Mouse (Mus musculus) kidney, adult 2 months (tissue): ENCODE data around the gene Dynlrb2. TPM values are rescaled to one million over a fixed set of nuclear protein-coding genes. Genes with fewer than 3 reads are reported as not detected.

Source experiments
- DNase-seq: peaks from one replicate; pipeline ENCODE4 v3.0.0; 2021
- H3K27ac ChIP-seq: fragments of 200-500 bp; 2 replicates; pipeline ENCODE4 v1.5.1; 2012; ENCODE audit warnings: low read depth, low read length, control low read depth, inconsistent platforms; ENCODE audit not compliant: insufficient read depth
- H3K27me3 ChIP-seq: fragments of 200-500 bp; replicated peaks from 2 replicates; pipeline ENCODE4 v1.6.1; 2012; ENCODE audit warnings: mild to moderate bottlenecking, moderate library complexity, low read length, inconsistent platforms; ENCODE audit not compliant: control insufficient read depth, insufficient read depth
- H3K36me3 ChIP-seq: fragments of 200-500 bp; 2 replicates; pipeline ENCODE4 v1.6.1; 2012; ENCODE audit warnings: mild to moderate bottlenecking, moderate library complexity, low read length, inconsistent platforms; ENCODE audit not compliant: control insufficient read depth, insufficient read depth
- H3K4me1 ChIP-seq: fragments of 200-500 bp; 2 replicates; pipeline ENCODE4 v1.6.1; 2011; ENCODE audit warnings: low read length; ENCODE audit not compliant: control insufficient read depth, insufficient read depth
- H3K4me3 ChIP-seq: fragments of 200-500 bp; 2 replicates; pipeline ENCODE4 v1.5.1; 2011; ENCODE audit warnings: mild to moderate bottlenecking, low read depth, low read length, control low read depth; ENCODE audit not compliant: insufficient read depth
- CTCF ChIP-seq: fragments of 200-500 bp; conservative IDR thresholded peaks from 2 replicates; pipeline ENCODE4 v1.5.1; 2011; ENCODE audit warnings: low read depth, mild to moderate bottlenecking, control low read depth, low read length, moderate library complexity, mixed read lengths; ENCODE audit not compliant: insufficient read depth, insufficient read length
- POLR2A ChIP-seq: fragments of 200-500 bp; IDR thresholded peaks from one replicate; pipeline ENCODE4 v1.6.1; 2011; ENCODE audit warnings: low read depth, low read length, control low read depth
- WGBS: fragments of 180-500 bp; shearing (Covaris S2); methylation state at CpG from one replicate; pipeline ENCODE4 v1.1.7; 2018; 5-methylcytosine and 5-hydroxymethylcytosine counted together
- polyA plus RNA-seq: library from polyadenylated mRNA; depleted of rRNA; stranded (reverse); fragments of >200 nt; gene quantifications from 2 replicates; pipeline ENCODE4 v1.2.3, GENCODE M21; 2012; rRNA removed

Gene Dynlrb2
- polyA plus RNA-seq: 2.2 TPM in 2 replicates

DNA sequence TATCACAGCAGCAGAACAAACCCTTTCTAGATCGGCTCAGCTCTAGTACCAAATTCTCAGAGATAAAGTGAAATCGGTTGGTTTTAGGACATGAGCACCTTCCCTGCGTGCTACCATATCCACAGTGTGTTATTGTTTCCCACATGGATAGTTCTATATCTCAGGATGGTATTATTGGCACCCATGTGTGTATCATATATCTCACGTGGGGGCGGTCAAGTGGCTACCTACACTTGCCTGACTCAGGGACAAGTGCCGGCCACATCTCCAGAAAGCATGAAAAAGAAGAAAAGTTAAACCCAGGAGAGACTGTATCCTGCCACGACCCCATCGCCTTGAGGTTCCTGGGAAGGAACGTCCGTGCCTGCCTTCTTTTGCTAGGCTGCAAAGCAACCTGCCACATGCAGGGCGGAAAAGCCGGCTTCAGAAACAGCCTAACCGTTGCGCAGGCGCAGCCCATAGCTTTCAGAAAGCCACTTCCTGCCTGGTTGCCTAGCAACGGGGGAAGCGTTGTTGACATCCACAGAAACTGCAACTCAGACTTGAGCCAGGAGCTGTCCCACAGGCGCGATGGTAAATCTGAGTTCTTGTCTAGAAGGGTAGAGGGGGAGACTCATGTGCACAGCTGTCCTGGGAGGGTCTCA is at the start of gene Dynlrb2:
Dynlrb2 (plus strand) TSS at position 498 of the 644 bp plus-strand sequence.
- 4% methylated on average over 19 of the region's 19 CpGs for WGBS
- Histone ChIP-seq H3K27me3 (no peaks in the 10 kb centered on the region), H3K4me3 (peak within 1 kb of the TSS; percentile 54), H3K4me1 (peaks cover 4% of the 10 kb centered on the region; the same call in 1 of the 2 replicates), H3K27ac (no peak within 1 kb of the TSS), H3K36me3 (no peaks in the 10 kb centered on the region)
- TF ChIP-seq POLR2A (no peak), CTCF (0 out of 2 replicates have a peak, but pooled peaks have one; percentile 8)
- peak; percentile 94 for DNase-seq

DNA sequence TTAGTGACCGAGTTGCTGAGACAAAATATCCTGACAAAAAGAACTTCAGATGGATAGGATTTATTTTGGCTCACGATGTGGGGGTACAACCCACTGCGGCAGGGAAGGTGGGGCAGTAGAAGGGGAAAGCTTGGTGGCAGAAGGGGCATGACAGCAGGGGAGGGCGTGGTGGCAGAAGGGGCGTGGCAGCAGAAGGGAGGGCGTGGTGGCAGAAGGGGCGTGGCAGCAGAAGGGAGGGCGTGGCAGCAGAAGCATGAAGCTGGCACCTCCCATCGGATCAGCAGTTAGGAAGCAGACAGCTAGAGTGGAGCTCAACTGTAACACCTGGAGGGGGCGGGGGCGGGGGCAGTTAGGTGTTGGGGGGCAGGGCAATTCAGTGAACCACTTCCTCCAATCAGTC is 46.2 kb upstream of the Dynlrb2 start:
- no peaks in the 10 kb centered on the region for H3K27me3 ChIP-seq
- H3K4me3 ChIP-seq: no peak overlapping the region
- TF ChIP-seq POLR2A (no peak), CTCF (no peak)
- no peaks in the 10 kb centered on the region for H3K36me3 ChIP-seq
- no peak overlapping the region for H3K27ac ChIP-seq
- DNase-seq: no peak
- no peaks in the 10 kb centered on the region for H3K4me1 ChIP-seq
- 76% methylated on average over 11 of the region's 11 CpGs for WGBS

DNA sequence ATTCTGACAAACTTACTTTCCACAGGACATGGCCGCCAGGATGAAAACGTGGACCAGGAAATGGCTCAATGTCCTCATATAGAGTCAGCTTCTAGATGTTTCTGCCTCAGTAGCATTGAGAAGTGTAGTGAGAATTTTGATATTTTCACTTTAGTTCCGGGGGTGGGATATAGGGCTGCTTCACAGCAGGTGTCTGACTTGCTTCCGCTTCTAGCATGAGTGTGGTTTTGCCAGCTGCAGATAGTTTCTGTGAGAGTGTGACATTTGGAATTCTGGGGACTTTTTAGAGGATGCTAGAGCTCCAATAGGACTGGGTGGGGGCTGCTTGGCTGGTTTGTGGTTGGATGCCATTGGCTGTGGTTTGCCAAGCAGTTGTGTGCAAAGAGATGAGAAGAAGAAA is 43.3 kb upstream of the Dynlrb2 start:
- TF ChIP-seq CTCF: no peak
- no peak for TF ChIP-seq POLR2A
- Histone ChIP-seq H3K4me1 (no peaks in the 10 kb centered on the region), H3K4me3 (no peak overlapping the region), H3K36me3 (no peaks in the 10 kb centered on the region), H3K27ac (no peak overlapping the region), H3K27me3 (no peaks in the 10 kb centered on the region)
- WGBS: 82% methylated on average over 4 of the region's 4 CpGs
- no peak for DNase-seq

DNA sequence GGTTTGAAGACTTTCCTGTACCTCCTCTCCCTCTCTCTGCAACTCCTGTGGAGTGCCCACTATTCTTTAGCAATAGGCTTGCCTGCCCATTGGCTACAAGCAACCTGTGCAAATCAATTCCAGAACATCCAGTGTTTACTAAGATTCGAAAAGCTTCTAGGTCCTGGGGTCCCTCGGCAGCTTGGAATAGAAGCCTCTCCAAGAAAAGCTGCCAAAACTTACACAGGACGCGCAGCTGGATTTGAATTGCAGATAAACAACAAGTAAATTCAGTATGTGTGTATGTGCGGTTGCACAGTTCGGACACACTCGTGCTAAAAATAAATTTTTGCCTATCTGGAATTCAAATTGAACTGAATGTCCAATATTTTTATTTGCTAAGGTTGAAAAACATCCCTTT is 38.2 kb upstream of the Dynlrb2 start:
- Histone ChIP-seq H3K27ac (no peak overlapping the region), H3K36me3 (no peaks in the 10 kb centered on the region), H3K4me3 (no peak overlapping the region), H3K27me3 (no peaks in the 10 kb centered on the region), H3K4me1 (no peaks in the 10 kb centered on the region)
- 73% methylated on average over 7 of the region's 7 CpGs for WGBS
- DNase-seq: no peak
- no peak for TF ChIP-seq POLR2A
- TF ChIP-seq CTCF: no peak

DNA sequence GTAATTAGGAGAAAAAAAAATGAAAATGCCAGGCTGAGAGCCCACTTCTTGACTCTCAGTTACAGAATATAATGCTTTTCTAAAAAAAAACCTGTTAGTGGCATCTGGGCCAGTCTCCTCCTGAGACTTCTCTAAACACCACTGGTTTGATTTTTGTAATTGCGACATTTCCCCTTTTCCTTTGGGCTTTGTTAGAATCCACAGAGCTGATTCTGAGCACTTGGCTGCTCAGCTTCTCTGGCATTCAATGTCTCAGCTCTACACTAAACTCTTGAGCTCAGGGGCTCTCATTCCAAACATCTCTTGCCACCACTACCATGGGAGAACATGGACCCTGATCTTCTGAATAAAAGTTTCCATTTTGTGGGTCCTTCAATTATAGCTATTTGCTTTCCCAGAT is 37.7 kb upstream of the Dynlrb2 start:
- no peak overlapping the region for H3K27ac ChIP-seq
- no peaks in the 10 kb centered on the region for H3K36me3 ChIP-seq
- TF ChIP-seq CTCF: no peak
- DNase-seq: no peak
- H3K4me3 ChIP-seq: no peak overlapping the region
- H3K4me1 ChIP-seq: no peaks in the 10 kb centered on the region
- 67% methylated on average over 1 of the region's 1 CpGs for WGBS
- no peaks in the 10 kb centered on the region for H3K27me3 ChIP-seq

DNA sequence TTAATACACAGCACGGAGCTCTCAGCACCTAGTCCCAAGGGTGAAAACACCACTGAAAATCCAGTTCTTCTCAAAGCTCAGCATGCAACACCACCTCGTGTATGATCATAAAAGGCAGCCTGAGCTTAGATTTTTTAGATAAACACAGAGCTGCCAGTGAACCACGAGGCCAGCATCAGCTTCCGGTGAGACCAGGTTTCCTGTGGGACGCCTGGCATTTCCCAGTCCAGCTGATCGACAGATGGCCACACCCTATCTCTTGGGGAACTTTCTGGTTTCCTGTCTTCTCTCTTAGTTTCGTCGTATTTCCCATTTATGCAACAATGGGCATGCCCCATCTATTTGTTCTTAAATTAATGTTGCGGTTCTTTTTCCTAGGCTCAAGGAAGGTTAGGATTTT is 26.8 kb upstream of the Dynlrb2 start:
- Histone ChIP-seq H3K27me3 (no peaks in the 10 kb centered on the region), H3K27ac (no peak overlapping the region), H3K4me3 (no peak overlapping the region), H3K4me1 (no peaks in the 10 kb centered on the region), H3K36me3 (no peaks in the 10 kb centered on the region)
- TF ChIP-seq CTCF (no peak), POLR2A (no peak)
- DNase-seq: no peak
- WGBS: 58% methylated on average over 9 of the region's 9 CpGs

DNA sequence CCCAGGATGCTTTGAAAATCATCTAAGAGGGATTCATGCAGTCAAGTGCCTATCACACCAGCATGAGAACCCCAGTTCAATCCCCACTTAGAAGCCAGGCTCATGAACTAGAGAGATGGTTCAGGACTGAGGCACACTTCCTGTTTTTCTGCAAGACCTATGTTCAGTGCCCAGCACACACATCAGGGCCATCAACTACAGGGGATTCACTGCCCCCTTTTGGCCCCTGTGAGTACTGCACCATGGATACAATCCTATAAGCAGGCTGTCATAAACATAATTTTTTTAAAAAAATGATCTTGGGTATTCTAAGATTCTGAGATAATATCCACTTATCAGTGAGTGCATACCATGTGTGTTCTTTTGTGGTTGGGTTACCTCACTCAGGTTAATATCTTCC is 26.1 kb upstream of the Dynlrb2 start:
- no peak for DNase-seq
- Histone ChIP-seq H3K27ac (no peak overlapping the region), H3K4me1 (no peaks in the 10 kb centered on the region), H3K36me3 (no peaks in the 10 kb centered on the region), H3K4me3 (no peak overlapping the region), H3K27me3 (no peaks in the 10 kb centered on the region)
- TF ChIP-seq CTCF (0 out of 2 replicates have a peak, but pooled peaks have one; percentile 2), POLR2A (no peak)
